Mouse (Mus musculus): Measurements from ENCODE around the gene Cd300a. TPM values are rescaled to one million over a fixed set of nuclear protein-coding genes. Genes with fewer than 3 reads are reported as not detected.

Cd300a gene
- polyA plus RNA-seq, 1 experiment from 2014 or later = 1.1 TPM

GRCm38 (mm10) chr11:114867361-114868235 lies 22.2 kb upstream of the Cd300a start:
- Histone ChIP-seq H3K4me2 (ENCODE audit: low read length) (peak overlapping the region; percentile 36), H3K9ac (ENCODE audit: low read length) (peak overlapping the region; percentile 25; the same call in 1 of the 2 replicates)
- 38% methylated on average over 11 of the region's 11 CpGs for WGBS

GRCm38 (mm10) chr11:114868280-114868679 lies 21.6 kb upstream of the Cd300a start:
- H3K4me2 ChIP-seq (ENCODE audit: low read length) = no peak overlapping the region
- H3K4me1 ChIP-seq (ENCODE audit: control insufficient read depth in 2 of 2, insufficient read depth in 2 of 2, low read length in 2 of 2) = peaks cover 31 to 33% of the 10 kb centered on the region in 2 experiments
- H3K9ac ChIP-seq (ENCODE audit: low read length) = no peak overlapping the region
- H3K27me3 ChIP-seq (ENCODE audit: control insufficient read depth, insufficient read depth, low read length) = no peaks in the 10 kb centered on the region
- no peak for ATAC-seq (ENCODE audit: insufficient number of reproducible peaks, insufficient read depth, low FRiP score, low read depth)
- 85% methylated on average over 12 of the region's 12 CpGs for WGBS
- no peak overlapping the region for H3K27ac ChIP-seq (replicated peaks in 1 of 2; ENCODE audit: control insufficient read depth in 1 of 2, insufficient read depth in 1 of 2, low read depth in 2 of 2, low read length in 2 of 2)
- H3K9me3 ChIP-seq (ENCODE audit: control insufficient read depth, low read length) = no peaks in the 10 kb centered on the region
- H3K36me3 ChIP-seq (ENCODE audit: control insufficient read depth, insufficient read depth, low read length) = peaks cover 28% of the 10 kb centered on the region
- no peak overlapping the region for H3K4me3 ChIP-seq (ENCODE audit: control insufficient read depth in 1 of 2, insufficient read depth in 1 of 2, low read depth in 1 of 2, low read length in 2 of 2)

More at GRCm38 (mm10) chr11:114867361-114868235, 22.2 kb upstream of the Cd300a start:
- Histone ChIP-seq H3K4me1 (ENCODE audit: control insufficient read depth in 2 of 2, insufficient read depth in 2 of 2, low read length in 2 of 2) (peaks cover 24 to 26% of the 10 kb centered on the region in 2 experiments), H3K27ac (replicated peaks in 1 of 2; ENCODE audit: control insufficient read depth in 1 of 2, insufficient read depth in 1 of 2, low read depth in 2 of 2, low read length in 2 of 2) (peak overlapping the region; percentile 60 to 79; a peak in 3 of 4 replicates), H3K9me3 (ENCODE audit: control insufficient read depth, low read length) (no peaks in the 10 kb centered on the region), H3K36me3 (ENCODE audit: control insufficient read depth, insufficient read depth, low read length) (peaks cover 28% of the 10 kb centered on the region), H3K27me3 (ENCODE audit: control insufficient read depth, insufficient read depth, low read length) (no peaks in the 10 kb centered on the region), H3K4me3 (ENCODE audit: control insufficient read depth in 1 of 2, insufficient read depth in 1 of 2, low read depth in 1 of 2, low read length in 2 of 2) (no peak overlapping the region)
- ATAC-seq (ENCODE audit: insufficient number of reproducible peaks, insufficient read depth, low FRiP score, low read depth) = no peak

DNA sequence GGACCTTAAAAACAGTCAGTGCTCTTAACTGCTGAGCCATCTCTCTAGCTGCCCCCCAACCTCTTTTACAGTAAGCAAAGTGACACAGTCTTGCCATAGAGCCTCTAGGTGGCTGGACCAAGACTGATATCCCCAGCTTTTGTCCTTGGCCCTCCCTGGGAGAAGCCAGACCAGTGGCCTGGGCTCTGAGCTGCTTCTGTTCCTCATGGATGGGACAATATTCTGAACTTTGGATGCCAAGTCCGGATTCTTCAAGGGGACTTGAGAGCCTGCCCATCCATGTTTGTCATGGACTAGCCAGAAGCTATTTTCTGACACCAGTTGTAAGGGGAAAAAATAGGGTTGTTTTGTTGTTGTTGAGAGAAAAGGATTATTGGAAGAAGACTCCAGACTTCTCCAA lies 20.1 kb upstream of the Cd300a start:
- H3K4me3 ChIP-seq (ENCODE audit: control insufficient read depth in 1 of 2, insufficient read depth in 1 of 2, low read depth in 1 of 2, low read length in 2 of 2) = no peak overlapping the region
- no peak overlapping the region for H3K4me2 ChIP-seq (ENCODE audit: low read length)
- no peak for ATAC-seq (ENCODE audit: insufficient number of reproducible peaks, insufficient read depth, low FRiP score, low read depth)
- WGBS = 85% methylated on average over 1 of the region's 1 CpGs
- no peak overlapping the region for H3K27ac ChIP-seq (replicated peaks in 1 of 2; ENCODE audit: control insufficient read depth in 1 of 2, insufficient read depth in 1 of 2, low read depth in 2 of 2, low read length in 2 of 2)
- no peak overlapping the region for H3K9ac ChIP-seq (ENCODE audit: low read length)
- peaks cover 23% of the 10 kb centered on the region for H3K36me3 ChIP-seq (ENCODE audit: control insufficient read depth, insufficient read depth, low read length)
- H3K4me1 ChIP-seq (ENCODE audit: control insufficient read depth in 2 of 2, insufficient read depth in 2 of 2, low read length in 2 of 2) = peaks cover 35 to 37% of the 10 kb centered on the region in 2 experiments
- H3K27me3 ChIP-seq (ENCODE audit: control insufficient read depth, insufficient read depth, low read length) = no peaks in the 10 kb centered on the region
- H3K9me3 ChIP-seq (ENCODE audit: control insufficient read depth, low read length) = no peaks in the 10 kb centered on the region

- WGBS = 82% methylated on average over 2 of the region's 2 CpGs
- Histone ChIP-seq H3K27ac (replicated peaks in 1 of 2; ENCODE audit: control insufficient read depth in 1 of 2, insufficient read depth in 1 of 2, low read depth in 2 of 2, low read length in 2 of 2) (no peak overlapping the region), H3K4me1 (ENCODE audit: control insufficient read depth in 2 of 2, insufficient read depth in 2 of 2, low read length in 2 of 2) (peaks cover 28 to 31% of the 10 kb centered on the region in 2 experiments), H3K4me2 (ENCODE audit: low read length) (no peak overlapping the region), H3K4me3 (ENCODE audit: control insufficient read depth in 1 of 2, insufficient read depth in 1 of 2, low read depth in 1 of 2, low read length in 2 of 2) (no peak overlapping the region), H3K27me3 (ENCODE audit: control insufficient read depth, insufficient read depth, low read length) (no peaks in the 10 kb centered on the region), H3K9ac (ENCODE audit: low read length) (no peak overlapping the region), H3K36me3 (ENCODE audit: control insufficient read depth, insufficient read depth, low read length) (peaks cover 22% of the 10 kb centered on the region), H3K9me3 (ENCODE audit: control insufficient read depth, low read length) (no peaks in the 10 kb centered on the region)
- ATAC-seq (ENCODE audit: insufficient number of reproducible peaks, insufficient read depth, low FRiP score, low read depth) = no peak
These were observed 18.3 kb upstream of the Cd300a start for GRCm38 (mm10) chr11:114871540-114871939.

DNA sequence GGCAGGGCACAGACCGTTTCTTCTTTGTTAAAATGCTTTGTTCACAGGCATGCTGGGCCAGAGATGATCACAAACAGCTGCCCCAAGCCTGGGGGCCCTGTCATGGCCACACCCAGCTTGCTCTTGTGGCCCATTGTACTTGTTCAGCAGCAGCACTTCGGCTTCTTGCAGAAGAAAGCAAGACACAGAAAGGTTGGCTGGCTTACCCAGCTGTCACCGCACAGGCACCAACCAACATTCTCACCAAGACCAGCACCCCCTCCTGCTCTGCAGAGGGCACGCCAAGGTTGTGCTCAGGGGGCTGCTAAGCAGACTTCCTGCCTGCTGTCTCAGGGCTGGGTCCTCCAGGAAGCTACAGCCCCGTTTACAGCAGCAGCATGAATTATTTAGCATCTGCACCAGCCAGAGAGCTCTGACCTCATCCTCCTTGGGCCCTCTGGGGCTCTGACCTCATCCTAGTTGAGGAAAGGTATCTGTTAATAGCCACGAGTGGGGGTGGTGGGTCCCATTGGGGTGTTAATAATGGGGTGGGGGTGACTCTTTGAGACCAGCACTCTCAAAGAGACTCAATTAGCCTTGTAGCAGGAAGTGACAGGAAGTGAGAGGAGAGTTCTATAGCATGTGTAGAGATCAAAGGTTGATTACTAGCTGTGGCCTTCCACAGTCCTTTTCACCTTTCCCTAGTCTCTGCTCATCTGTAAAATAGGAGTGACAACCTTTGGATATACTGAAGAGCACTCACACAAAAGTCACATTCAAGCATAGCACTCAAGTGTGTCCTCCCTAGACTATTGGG lies 16.6 kb upstream of the Cd300a start:
- Histone ChIP-seq H3K4me2 (ENCODE audit: low read length) (no peak overlapping the region), H3K9me3 (ENCODE audit: control insufficient read depth, low read length) (no peaks in the 10 kb centered on the region), H3K9ac (ENCODE audit: low read length) (peak overlapping the region; percentile 2; the same call in 1 of the 2 replicates), H3K4me1 (ENCODE audit: control insufficient read depth in 2 of 2, insufficient read depth in 2 of 2, low read length in 2 of 2) (peaks cover 11 to 16% of the 10 kb centered on the region in 2 experiments), H3K4me3 (ENCODE audit: control insufficient read depth in 1 of 2, insufficient read depth in 1 of 2, low read depth in 1 of 2, low read length in 2 of 2) (no peak overlapping the region), H3K36me3 (ENCODE audit: control insufficient read depth, insufficient read depth, low read length) (peaks cover 18% of the 10 kb centered on the region), H3K27me3 (ENCODE audit: control insufficient read depth, insufficient read depth, low read length) (no peaks in the 10 kb centered on the region), H3K27ac (replicated peaks in 1 of 2; ENCODE audit: control insufficient read depth in 1 of 2, insufficient read depth in 1 of 2, low read depth in 2 of 2, low read length in 2 of 2) (peak overlapping the region; percentile 19 to 64)
- ATAC-seq (ENCODE audit: insufficient number of reproducible peaks, insufficient read depth, low FRiP score, low read depth) = no peak
- WGBS = 28% methylated on average over 6 of the region's 6 CpGs

DNA sequence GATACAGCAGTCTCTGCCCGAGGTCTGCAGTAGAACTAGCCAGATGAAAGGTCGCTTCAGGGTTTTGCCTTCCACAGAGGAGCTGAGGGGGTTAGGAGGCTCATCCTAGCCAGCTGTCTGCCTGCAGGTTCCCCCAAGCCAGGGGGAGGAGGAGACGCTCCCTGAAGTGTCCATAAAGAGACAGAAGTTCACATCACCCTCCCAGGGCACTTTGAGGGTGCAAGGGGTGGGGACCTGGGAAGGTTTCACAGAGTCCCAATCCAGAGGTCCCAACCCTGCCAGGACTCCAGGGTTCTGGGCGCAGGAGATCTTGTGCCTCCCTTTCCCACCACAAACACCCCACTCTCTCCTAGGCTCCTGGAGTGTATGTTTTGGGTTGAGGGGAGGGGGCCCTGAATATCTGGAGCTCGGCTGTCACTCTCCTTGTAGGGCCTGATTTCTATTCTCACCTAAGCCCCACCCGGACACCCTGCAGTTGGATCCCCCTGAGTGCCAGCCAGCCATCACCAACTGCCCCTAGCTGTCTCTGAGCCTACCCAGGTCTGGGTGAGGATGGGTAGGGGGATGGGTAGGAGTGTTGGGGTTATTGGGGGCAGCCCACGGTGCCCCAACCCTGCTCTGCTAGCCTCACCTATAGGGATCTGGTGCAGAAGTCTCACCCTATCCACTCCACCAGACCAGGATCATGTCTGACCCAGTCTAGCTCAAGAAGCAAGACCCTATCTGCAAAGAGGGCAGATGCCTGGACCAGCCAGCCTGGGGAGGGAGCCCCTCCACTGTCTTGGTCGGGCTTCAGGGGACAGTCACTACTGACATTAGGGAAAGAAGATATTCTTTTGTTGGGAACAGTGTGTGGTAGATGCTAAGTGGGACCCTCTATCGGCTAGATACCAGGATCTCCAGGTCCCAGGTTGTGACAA lies 15.4 kb upstream of the Cd300a start:
- H3K9me3 ChIP-seq (ENCODE audit: control insufficient read depth, low read length) = no peaks in the 10 kb centered on the region
- no peak overlapping the region for H3K4me2 ChIP-seq (ENCODE audit: low read length)
- H3K27me3 ChIP-seq (ENCODE audit: control insufficient read depth, insufficient read depth, low read length) = no peaks in the 10 kb centered on the region
- no peak for ATAC-seq (ENCODE audit: insufficient number of reproducible peaks, insufficient read depth, low FRiP score, low read depth)
- no peak overlapping the region for H3K9ac ChIP-seq (ENCODE audit: low read length)
- H3K27ac ChIP-seq (replicated peaks in 1 of 2; ENCODE audit: control insufficient read depth in 1 of 2, insufficient read depth in 1 of 2, low read depth in 2 of 2, low read length in 2 of 2) = 0 out of 4 replicates have a peak overlapping the region, but pooled peaks of 1 of the 2 experiments have one; percentile 19
- WGBS = 50% methylated on average over 9 of the region's 9 CpGs
- peaks cover 18% of the 10 kb centered on the region for H3K36me3 ChIP-seq (ENCODE audit: control insufficient read depth, insufficient read depth, low read length)
- H3K4me1 ChIP-seq (ENCODE audit: control insufficient read depth in 2 of 2, insufficient read depth in 2 of 2, low read length in 2 of 2) = peaks cover 8 to 16% of the 10 kb centered on the region in 2 experiments
- no peak overlapping the region for H3K4me3 ChIP-seq (ENCODE audit: control insufficient read depth in 1 of 2, insufficient read depth in 1 of 2, low read depth in 1 of 2, low read length in 2 of 2)
